Mouse (Mus musculus) heart, postnatal 14 days (tissue): ENCODE results near the gene Cdk19. TPM values are rescaled to one million over a fixed set of nuclear protein-coding genes. Genes with fewer than 3 reads are reported as not detected.

Source experiments
- DNase-seq, 2 experiments: peaks; one replicate each; pipeline ENCODE4 v3.0.0; 2021 to 2022
- intact Hi-C: fragments of 180-260 bp; cut with DNase I; formaldehyde crosslinking; loops from one replicate; pipeline ENCODE4 v1.15.1; 2025
- total RNA-seq, 2 experiments: library from RNA; stranded (reverse); gene quantifications; 2 replicates each; pipeline ENCODE4 v1.2.3; 2021

The Cdk19 gene
- total RNA-seq, 2 experiments from 2014 or later: 14.9 to 15.9 TPM

- intact Hi-C loops: no loop called here
- DNase-seq: no peak
These were observed 93.0 kb downstream of the Cdk19 start for GRCm38 (mm10) chr10:40432375-40432774.

GRCm38 (mm10) chr10:40435402-40435801 is 96.0 kb downstream of the Cdk19 start:
- DNase-seq: no peak
- intact Hi-C loops: no loop called here

- DNase-seq: no peak
- intact Hi-C loops: no loop called here
These were observed 97.8 kb downstream of the Cdk19 start for GRCm38 (mm10) chr10:40437117-40437516.

GRCm38 (mm10) chr10:40440740-40441139 is 101.4 kb downstream of the Cdk19 start:
- no peak for DNase-seq
- intact Hi-C loops: no loop called here

- intact Hi-C loops: no loop called here
- DNase-seq: no peak
These were observed 102.7 kb downstream of the Cdk19 start for GRCm38 (mm10) chr10:40442076-40442475.

GRCm38 (mm10) chr10:40443371-40443770 is 104.0 kb downstream of the Cdk19 start:
- intact Hi-C loops: no loop called here
- no peak for DNase-seq

- intact Hi-C loops: no loop called here
- no peak for DNase-seq
These were observed 104.5 kb downstream of the Cdk19 start for GRCm38 (mm10) chr10:40443806-40444357.

- intact Hi-C loops: no loop called here
- DNase-seq: no peak
These were observed 105.2 kb downstream of the Cdk19 start for GRCm38 (mm10) chr10:40444586-40444985.

GRCm38 (mm10) chr10:40446088-40446604 is 106.8 kb downstream of the Cdk19 start:
- intact Hi-C loops: no loop called here
- no peak for DNase-seq

GRCm38 (mm10) chr10:40446630-40447029 is 107.3 kb downstream of the Cdk19 start:
- intact Hi-C loops: no loop called here
- no peak for DNase-seq

- intact Hi-C loops: no loop called here
These were observed 107.9 kb downstream of the Cdk19 start for GRCm38 (mm10) chr10:40447295-40447694.

GRCm38 (mm10) chr10:40447921-40448320 is 108.6 kb downstream of the Cdk19 start:
- intact Hi-C loops: no loop called here
- DNase-seq: no peak

More at GRCm38 (mm10) chr10:40447295-40447694, 107.9 kb downstream of the Cdk19 start:
- DNase-seq: no peak

- intact Hi-C loops: no loop called here
- no peak for DNase-seq
These were observed 109.1 kb downstream of the Cdk19 start for GRCm38 (mm10) chr10:40448444-40448843.

- DNase-seq: no peak
- intact Hi-C loops: no loop called here
These were observed 110.2 kb downstream of the Cdk19 start for GRCm38 (mm10) chr10:40449571-40449970.

- no peak for DNase-seq
- intact Hi-C loops: no loop called here
These were observed 110.8 kb downstream of the Cdk19 start for GRCm38 (mm10) chr10:40450171-40450570.

GRCm38 (mm10) chr10:40457116-40457515 is 117.8 kb downstream of the Cdk19 start:
- DNase-seq: no peak
- intact Hi-C loops: no loop called here

- no peak for DNase-seq
- intact Hi-C loops: no loop called here
These were observed 119.8 kb downstream of the Cdk19 start for GRCm38 (mm10) chr10:40459141-40459540.

- intact Hi-C loops: no loop called here
- no peak for DNase-seq
These were observed 122.0 kb downstream of the Cdk19 start for GRCm38 (mm10) chr10:40461362-40461761.

- no peak for DNase-seq
- intact Hi-C loops: no loop called here
These were observed 122.9 kb downstream of the Cdk19 start for GRCm38 (mm10) chr10:40462257-40462656.

GRCm38 (mm10) chr10:40467174-40467911 is 128.0 kb downstream of the Cdk19 start:
- intact Hi-C loops: no loop called here
- no peak for DNase-seq

GRCm38 (mm10) chr10:40467912-40468254 is 128.5 kb downstream of the Cdk19 start:
- DNase-seq: no peak
- intact Hi-C loops: no loop called here

GRCm38 (mm10) chr10:40469145-40469544 is 129.8 kb downstream of the Cdk19 start:
- DNase-seq: no peak
- intact Hi-C loops: no loop called here
